Mouse (Mus musculus) activated CD4-positive, CD25-positive, alpha-beta regulatory T cell, adult 9 weeks (primary cell): ENCODE results near the gene Kctd8. TPM values are rescaled to one million over a fixed set of nuclear protein-coding genes. Genes with fewer than 3 reads are reported as not detected.

Source experiments
- polyA plus RNA-seq: library from polyadenylated mRNA; unstranded; fragments of 100-300 nt; shearing (Covaris generic); gene quantifications from one replicate; pipeline ENCODE4 v1.2.1, GENCODE M21; 2017

Kctd8 gene
- not detected for polyA plus RNA-seq

GRCm38 (mm10) chr5:69340919-69341801 is at the start of gene Kctd8:
Gene Kctd8, minus strand, starts transcription at chr5:69341679.

Other genes with a start within 250 kb of the Kctd8 start
- gene Yipf7, start 201.0 kb upstream of the Kctd8 start, polyA plus RNA-seq = not detected
- gene Guf1, start 215.2 kb upstream of the Kctd8 start, polyA plus RNA-seq = 5.4 TPM